Mouse (Mus musculus) liver, postnatal 0 days (tissue): ENCODE results near the gene Tm9sf2.

ENCODE experiments used
- CTCF ChIP-seq: sonication (generic); IDR thresholded peaks from 2 replicates; pipeline ENCODE4 v1.5.1; 2016; ENCODE audit warnings: antibody characterized with exemption, low read depth
- EP300 ChIP-seq: IDR thresholded peaks from 2 replicates; pipeline ENCODE4 v1.6.1; 2016; ENCODE audit warnings: antibody characterized with exemption, low read depth, mild to moderate bottlenecking

DNA sequence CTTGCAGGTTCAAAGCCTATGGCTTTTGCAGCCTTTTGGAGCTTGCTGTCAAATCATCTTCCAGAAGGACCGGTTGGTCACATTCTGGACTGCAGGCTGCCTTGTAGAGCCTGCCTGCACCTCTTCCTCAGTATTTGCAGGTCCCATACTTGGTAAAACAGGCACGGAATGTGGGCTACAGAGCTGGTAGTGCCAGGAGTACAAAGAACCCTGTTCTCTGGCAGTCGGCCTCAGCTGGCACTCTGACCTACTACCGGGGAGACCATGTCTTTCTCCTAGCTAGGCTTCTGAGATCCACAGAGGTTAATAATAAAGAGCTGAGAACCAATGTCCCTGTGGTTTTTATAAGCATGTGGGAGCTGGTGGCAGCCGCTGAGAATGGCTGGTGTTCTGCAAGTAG, 83.1 kb downstream of the Tm9sf2 start:
- TF ChIP-seq CTCF (no peak), EP300 (no peak)
